Mouse (Mus musculus) heart, postnatal 10 days (tissue): ENCODE measurements around the gene Efcab6. TPM values are rescaled to one million over a fixed set of nuclear protein-coding genes. Genes with fewer than 3 reads are reported as not detected.
A peak's percentile ranks its signal among the peaks of the same experiment; 100 is the strongest.

Source experiments
- DNase-seq, 2 experiments: peaks; one replicate each; pipeline ENCODE4 v3.0.0; 2021
- intact Hi-C: fragments of 180-260 bp; cut with DNase I; formaldehyde crosslinking; loops from one replicate; pipeline ENCODE4 v1.15.1; 2025
- total RNA-seq, 2 experiments: library from RNA; stranded (reverse); gene quantifications; 2 replicates each; pipeline ENCODE4 v1.2.3; 2021

The Efcab6 gene
- total RNA-seq, 2 experiments from 2014 or later = not detected

DNA sequence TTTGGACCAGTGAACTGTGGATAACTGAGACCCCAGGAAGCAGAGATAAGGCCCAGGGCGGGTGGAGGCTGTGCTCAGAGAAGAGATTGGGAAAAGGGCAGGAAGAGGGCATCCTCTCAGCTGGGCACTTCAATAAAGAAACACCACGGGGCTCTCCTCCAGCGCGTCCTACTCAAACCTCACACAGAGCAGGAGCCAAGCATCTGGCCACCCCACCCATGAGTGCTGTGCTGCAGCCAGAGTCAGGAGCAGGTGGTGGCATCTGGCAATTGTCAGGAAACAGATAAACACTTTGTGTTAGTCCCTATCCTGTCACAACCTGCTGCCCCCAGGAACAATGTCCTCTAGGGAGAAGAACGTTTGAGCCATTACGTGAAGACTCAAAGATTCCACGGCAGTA is 77.1 kb downstream of the Efcab6 start:
- DNase-seq = no peak
- intact Hi-C loops = no loop called here

DNA sequence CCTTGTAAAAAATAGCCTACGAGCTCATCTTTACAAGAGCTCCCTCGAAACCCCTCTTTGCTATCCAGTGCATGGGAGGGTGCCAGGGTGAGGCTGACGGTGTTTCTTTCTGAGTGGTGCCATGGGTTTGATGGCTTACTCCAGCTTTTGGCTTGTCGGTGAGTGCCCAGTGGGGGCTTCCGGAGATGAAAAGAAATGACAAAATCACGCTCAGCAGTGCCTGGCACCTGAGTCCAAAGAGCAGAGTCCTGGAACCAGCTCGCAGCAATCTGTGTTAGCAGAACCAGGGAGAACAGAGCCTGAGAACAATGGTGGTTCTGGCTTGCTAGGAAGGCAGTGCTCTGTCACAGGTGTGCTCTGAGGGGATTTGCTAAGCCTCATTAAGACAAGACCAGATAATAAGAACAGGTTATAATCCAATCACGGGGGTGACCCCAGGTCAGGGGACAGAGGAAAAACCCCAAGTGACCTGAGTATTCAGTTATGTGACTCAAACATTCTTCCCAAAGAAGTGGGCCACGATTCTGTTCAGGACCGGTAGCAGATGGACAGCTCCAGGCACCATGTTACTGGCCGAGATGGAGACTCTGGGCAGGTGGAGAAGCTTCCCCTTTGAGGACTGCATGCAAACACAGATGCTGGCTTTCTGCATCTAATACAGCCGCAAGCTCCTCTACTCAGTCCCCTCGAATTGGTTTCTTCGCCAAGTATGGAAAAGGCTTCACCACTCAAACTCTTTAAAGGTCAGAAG is 82.8 kb downstream of the Efcab6 start:
- peak; percentile 12 to 29 for DNase-seq
- intact Hi-C loops = no loop called here

DNA sequence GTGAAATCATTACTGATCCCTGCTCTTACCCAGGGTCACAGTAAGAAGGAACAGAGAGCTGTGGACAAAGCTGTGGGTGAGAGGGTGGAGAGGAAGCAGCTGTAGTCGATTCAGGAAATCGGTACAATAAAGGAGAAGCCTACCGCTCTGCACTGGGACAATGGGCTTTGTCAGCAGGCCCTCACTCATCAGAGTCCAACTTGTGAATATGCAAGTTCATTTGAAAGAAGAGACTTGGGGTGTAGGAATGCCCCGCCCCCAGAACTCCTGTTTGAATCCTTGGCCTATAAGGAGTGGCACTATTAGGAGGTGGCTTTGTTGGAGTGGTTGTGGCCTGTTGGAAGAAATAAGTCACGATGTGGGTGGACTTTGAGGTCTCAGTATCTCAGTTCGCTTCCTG is 86.3 kb downstream of the Efcab6 start:
- no peak for DNase-seq
- intact Hi-C loops = no loop called here

DNA sequence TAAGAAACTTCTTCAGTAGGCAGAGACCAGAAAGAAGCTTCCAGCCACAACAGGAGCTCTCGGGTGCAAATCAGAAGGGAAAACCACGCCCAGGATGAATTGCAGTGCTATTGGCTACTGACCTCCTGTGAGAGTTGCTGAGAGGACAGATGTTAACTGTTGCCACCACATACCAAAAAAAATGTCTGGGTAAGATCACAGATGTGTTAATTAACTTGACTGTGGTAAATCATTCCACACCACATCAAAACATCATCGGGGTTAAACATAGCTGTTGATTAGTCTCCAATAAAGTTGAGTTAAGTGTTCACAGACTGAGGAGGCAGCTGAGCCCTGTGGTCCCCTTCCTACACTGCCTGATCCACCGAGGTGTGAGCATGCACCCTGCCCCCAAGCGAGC is 88.1 kb downstream of the Efcab6 start:
- no peak for DNase-seq
- intact Hi-C loops = no loop called here

DNA sequence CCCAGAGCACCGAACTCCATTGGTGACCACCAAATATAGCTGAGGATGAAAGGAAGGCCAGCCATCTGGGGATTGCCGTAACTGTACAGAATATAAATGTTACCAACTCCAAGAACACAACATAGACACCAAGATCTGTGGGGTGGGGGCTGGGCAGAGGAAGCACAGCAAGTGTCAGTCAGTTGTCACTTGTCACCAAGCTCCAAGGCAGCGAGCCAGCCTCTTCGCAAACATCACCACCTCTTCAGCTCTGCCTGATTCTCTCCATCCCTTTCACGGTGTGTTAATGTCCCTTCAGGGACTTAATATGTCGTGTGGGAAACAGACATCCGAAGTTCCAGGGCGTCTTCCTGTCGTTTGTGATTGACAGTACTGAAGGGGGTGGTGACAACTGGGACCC is 93.0 kb downstream of the Efcab6 start:
- no peak for DNase-seq
- intact Hi-C loops = no loop called here

DNA sequence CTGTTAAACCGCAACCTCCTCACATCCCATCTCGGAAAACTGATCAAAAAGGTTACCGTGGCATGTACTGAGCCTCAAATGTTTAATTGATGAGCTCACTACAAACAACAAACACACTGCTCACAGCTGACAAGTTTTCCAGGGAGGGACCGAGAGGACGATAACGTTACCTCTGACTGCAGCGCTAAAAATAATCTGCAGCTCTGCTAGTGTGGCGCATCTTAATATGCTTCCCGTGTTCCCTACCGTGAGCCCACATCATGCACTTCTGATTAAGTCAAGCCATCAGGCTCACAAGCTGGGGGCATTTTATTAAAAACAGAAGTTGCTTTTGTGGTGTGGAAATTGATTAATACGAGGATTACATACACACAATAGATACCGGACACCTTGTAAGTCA is 97.4 kb downstream of the Efcab6 start:
- DNase-seq = no peak
- intact Hi-C loops = no loop called here

DNA sequence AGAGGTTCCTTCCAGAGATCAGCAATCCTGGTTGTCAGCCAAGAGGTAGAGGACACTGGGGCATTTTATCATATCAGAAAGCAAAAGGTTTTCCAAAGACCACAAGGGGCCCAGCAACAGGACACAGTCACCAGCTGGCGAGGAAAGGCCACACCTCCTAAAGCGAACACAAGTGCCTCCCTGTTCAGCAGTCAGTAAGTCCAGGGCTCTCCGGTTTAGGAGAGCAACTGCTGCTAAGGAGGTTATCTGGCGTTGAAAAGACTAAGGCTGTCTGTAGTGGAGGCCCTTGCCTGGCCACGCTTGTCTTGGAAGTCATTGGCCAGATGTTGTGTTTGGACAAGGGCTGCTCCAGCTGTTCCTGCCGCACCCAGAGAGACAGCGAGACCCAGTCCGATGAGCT is 100.1 kb downstream of the Efcab6 start:
- DNase-seq = peak; percentile 4 to 15

DNA sequence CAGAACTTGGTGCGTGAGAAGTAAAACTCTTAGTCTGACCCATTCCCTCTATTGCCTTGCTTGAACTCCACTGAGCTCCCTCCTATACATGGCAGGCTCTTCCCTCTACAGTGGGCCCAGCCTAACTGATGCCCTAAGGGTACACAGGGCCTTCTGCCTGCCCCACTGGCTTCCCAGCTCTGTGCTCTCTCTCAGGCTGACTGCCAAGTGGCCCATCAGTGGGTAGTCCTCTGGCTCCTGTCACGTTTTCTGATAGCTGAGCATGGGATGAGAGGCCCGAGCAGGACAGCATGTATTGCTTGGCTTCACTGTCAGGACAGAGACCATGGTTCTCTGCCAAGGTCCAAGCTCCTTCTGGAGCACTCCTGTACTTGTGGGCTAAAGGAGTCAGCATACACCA is 106.8 kb downstream of the Efcab6 start:
- intact Hi-C loops = no loop called here
- DNase-seq = no peak

More for the DNA sequence above, 100.1 kb downstream of the Efcab6 start:
- intact Hi-C loops = no loop called here

DNA sequence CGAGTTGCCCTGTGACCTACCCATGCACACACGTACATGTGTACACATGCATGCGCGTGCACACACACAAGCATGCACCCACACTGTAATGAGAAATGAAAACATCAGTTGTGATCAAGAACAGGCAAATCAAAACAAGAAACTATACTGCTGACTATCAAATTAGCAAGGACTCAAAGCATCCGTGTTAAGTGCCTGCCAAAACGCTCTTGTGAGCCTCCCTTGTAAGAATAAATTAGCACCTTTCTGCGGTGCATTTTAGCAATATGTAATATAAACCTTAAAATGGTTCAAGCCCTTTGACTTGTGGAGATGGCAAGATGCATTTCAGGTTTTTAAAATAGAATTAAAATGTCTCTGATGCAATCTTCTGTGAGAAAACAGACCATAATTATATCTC is 108.2 kb downstream of the Efcab6 start:
- DNase-seq = no peak
- intact Hi-C loops = no loop called here

DNA sequence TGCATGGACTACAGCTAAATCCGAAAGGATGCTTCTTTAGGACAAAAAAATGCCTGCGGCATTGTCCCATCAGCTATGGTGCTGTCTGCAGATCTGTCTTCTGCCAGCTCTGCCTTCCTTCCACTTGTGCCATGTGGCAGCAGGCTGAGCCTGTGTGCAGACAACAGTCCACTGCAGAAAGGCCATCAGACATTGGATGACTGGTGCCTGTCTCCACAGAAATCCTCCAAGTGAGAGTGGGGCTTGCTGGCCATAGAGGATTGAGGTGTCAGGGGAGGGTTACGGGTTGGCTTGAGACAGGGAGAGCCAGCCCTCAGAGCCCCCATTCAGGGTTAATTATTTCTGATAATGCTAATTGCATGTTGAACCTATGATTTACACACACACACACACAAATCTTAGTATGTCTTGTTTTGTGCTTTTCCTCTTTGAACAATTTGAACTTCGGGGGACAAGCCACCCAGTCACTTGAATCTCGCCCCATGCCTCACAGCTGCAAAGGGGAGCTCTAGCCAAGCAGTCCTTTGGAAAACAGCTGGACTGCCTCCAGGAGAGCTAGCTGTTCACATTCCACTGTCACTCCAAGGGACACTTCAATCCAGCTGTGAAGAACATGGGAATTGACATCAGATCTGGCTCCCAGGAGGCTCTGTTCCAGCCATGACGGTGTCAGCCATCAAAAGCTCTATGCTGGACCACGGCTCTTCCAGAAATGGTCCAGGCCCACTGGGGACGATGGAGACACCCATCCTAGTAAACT is 109.1 kb downstream of the Efcab6 start:
- intact Hi-C loops = no loop called here

DNA sequence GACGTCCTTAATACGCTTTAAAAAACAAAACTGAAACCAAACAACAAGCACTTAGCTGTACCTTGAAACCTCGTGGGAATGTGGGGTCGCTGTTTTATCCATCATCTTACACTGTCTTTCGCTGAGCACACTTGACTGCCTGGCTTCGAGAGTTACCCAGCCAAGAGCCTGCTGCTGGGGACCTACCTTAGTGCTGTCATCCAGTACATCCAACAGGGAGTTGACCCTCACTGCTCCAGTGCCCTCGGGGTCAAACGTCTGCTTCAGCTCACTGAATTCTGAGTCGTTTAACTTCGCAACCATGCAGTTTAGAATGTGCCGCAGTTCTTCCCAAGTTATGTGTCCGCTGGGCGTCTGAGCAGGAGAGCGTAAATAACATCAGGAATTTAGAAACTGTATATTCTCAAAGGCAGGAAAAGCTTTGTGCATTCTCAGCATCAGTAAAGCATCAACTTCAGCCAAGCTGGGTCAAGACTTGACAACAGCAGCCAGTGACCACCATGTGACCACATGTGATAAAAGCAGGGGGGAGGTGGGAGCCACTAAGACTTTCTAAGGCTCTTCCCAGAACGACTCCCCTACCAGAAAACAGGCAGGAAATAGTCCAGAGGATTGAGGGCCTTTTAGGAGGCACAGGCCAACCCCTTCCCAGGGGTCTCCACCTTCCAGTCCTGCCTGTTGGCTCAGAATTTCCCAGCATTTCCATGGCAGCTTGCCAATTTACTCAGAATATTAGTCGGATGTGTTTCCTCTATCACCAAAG is 115.3 kb downstream of the Efcab6 start:
- intact Hi-C loops = no loop called here
- no peak for DNase-seq

More for the DNA sequence above, 109.1 kb downstream of the Efcab6 start:
- peak; percentile 61 to 62 for DNase-seq

DNA sequence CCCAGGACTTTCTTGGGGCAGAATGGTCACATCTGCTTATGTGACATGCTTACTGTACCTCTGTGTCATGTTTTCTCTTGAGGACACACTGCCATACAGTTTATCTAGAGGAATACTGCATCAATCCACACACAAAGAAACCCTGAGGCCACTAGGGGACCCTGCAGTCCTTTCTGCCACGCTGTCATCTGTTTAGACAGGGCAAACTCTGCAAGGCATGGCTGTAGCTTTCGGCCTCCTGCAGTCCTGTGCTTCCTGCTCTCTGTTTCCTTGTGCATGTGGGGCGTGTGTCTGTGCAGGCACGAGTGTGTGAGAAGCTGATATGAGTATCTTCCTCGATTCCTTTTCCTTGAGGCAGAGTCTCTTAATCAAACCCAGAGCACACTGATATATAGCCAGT is 125.5 kb downstream of the Efcab6 start:
- intact Hi-C loops = no loop called here
- no peak for DNase-seq

DNA sequence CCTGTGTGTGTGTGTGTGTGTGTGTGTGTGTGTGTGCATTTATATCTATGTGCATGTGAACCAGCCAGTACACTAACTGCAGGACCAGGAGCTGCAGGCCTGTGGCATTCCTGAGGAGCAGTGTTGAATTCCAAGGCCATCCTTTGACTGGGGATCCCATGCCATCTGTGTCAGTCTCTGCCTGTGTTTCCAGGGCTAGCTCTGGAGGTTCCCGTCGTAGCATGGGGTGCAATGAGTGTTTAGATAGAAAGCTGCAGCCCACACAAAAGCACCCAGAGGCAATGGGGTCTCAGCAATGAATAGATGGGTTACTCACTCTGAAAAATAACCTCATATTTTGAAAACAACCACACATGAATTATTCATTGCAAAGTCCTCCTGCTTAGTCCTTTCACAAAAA is 126.7 kb downstream of the Efcab6 start:
- no peak for DNase-seq
- intact Hi-C loops = no loop called here

DNA sequence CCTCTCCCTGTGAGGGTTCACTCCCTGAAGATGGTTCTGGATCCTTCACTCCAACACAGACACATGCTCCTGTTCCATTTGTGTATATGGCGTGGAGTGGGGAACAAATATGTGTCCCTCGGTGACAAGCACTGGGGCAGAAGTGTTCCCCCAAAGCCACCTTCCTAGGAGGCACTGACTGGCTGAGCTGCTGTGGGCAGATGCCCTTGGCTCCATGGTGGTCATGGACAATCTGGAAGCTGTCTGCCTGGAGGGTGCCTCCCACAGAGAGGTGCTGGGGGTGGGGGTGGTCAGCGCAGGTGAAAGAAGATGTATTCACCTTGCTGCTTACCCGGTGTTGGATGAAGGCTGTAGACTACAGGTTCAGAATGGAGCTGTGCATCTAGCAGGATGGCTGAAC is 128.7 kb downstream of the Efcab6 start:
- intact Hi-C loops = no loop called here
- no peak for DNase-seq

DNA sequence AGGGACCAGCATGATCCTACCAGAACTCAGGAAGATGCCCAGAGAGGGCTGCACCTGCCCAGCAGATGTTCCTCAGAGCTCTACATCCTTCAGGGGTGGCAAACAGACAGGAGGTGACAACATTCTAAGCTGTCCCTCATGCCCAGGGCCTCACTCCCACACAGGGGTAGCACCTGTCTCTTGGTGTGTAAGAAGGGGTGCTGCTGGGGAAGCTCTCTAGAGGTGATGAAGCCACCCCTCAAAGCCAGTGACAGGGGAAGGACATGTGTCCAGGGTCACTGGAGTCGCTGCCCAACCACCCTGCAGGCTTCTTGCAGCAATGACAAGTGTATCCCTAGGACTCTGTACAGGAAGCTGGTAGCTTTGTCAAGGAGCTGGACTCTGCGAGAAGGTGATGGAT is 130.4 kb downstream of the Efcab6 start:
- intact Hi-C loops = no loop called here
- no peak for DNase-seq

DNA sequence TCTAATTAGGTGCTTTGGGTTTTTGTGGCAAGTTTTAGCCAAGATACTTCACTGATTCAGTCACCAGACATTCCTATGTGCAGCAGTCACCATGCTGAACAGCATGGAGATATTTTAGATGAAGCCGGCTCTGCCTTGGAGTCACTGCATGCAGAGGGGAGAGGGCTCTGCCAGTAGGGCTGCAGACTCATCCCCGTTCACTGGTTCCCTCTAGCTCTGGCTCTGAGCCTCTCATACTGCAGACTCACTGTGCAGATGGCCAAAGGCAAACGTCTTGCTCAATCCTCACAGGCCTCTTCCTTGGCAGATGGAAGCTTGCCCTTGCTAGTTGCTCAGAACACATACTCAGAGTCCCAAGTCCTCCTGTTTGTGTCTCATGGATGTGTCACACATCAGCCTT is 139.8 kb downstream of the Efcab6 start:
- intact Hi-C loops = no loop called here
- DNase-seq = no peak

DNA sequence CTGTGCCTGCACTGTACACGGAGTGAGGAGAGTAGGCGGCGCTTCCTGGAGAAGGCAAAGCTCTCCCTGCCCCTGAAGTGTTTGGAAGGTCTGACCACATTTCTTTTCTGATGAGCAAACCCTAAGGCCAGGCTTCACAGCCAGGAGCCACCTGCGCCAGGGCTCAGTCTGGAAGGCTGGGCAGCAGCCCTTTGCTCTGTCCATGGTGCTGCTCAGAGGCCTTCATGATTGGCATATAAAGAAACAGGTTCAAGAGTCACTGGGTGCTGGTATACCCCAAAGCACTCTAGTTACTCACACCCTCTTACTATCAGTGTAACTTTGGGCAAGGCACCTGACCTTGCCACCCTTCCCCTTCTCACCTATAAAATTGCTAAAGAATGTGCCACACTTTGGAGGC is 140.5 kb downstream of the Efcab6 start:
- DNase-seq = peak; percentile 37 to 65
- intact Hi-C loops = no loop called here

DNA sequence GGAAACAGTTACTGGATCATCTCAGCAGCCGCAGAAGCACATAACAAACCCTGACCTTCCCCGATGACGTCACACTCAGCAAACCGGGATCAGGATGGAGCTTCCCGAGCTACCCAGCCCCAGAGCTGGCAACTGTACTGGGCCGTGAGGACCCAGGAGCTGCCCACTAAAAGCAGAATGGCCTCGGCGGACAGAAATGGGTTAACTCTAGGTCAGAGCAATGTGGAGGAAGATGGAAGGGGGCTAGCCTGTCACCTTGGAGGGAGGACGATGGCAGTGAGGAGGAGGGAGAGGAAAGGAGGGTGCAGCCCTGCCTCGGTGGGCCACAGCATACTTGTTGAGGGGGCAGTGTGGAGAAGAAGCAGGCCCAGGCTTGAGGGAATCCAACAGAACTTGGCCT is 149.8 kb downstream of the Efcab6 start:
- intact Hi-C loops = no loop called here
- no peak for DNase-seq

DNA sequence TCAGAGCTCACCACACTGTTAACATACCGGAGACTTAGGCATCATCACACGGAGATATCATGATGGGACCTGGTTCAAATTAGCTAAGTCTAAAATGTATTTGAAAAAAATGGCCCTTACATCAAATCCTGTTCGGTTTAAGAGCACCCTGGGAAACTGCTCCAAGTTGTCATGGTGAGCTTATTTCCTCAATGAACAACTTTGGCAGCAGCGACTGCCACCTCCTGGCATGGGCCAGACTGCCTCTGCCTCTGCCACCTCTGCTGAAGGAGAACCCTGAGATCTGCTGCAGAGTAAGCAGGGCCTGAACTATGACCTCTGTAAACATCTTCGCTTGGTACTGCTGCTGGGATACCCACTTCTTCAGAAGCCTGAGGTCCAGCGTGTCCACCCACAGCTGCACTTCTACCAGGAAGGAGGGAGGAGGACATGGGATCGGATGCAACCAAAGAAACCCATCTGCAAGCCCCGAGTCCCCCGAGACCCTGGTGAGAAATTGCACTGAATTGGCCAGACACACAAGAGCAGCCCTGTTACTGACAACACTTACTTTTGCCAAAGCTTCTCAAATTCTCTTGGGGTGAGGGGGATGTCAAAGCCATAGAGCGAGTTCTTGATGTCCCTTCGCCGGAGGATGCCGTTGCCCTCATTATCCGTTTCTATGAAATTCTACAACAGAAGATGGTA is 152.0 kb downstream of the Efcab6 start:
- DNase-seq = no peak
- intact Hi-C loops = no loop called here

DNA sequence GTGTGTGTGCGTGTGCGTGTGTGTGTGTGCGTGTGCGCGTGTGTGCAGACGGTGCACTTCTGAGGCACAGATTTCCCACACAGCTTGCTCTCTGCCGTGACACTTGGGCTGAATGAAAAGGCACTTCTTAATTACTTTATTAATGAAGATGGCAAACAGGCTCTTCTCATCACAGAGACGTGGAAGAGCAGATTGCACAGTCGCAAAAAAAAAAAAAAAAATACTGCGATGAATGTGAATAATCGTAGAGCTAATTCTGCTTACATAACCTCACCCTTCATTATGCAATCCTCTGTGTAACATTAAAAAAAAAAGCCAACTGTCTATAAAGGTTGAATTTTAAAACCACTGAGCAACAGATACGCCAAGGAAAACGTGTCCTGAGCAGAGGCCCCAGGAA is 158.7 kb downstream of the Efcab6 start:
- intact Hi-C loops = no loop called here
- DNase-seq = no peak

DNA sequence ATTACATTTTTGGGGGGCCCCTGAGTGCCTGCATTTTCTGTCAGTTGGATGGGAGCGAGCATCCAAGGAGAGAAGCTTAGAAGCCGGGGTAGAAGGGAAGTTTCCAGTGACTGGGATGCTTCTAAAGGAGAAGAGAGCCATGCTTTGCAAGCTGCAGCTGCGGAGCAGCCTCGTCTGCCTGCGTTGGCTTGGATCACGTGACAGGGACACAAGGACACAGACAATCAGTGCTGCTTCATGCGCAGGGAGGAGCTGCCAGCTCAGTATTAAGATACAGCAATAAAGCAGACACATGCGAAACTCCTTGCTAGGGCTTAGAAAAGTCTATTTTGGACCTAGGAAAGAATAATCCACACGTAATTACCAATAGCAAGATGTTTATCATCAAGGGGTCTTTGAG is 167.9 kb downstream of the Efcab6 start:
- no peak for DNase-seq
- intact Hi-C loops = no loop called here
